Mouse (Mus musculus) lung, postnatal 0 days (tissue): ENCODE measurements at regions not wholly inside any gene's neighbourhood (a gene's known extent, or its start where the extent isn't known, plus 50 kb on each side); places are given as distances from the start of the nearest gene placed in this dataset.

Experiments
- ATAC-seq: fragments of 200-750 bp; cut with Nextera tagmentation; 2 replicates; pipeline ENCODE4 v1.8.0; 2017; ENCODE audit warnings: moderate library complexity
- DNase-seq: peaks from one replicate; pipeline ENCODE4 v3.0.0-alpha.2; 2016; ENCODE audit warnings: low spot score
- H3K27ac ChIP-seq: fragments of 300-500 bp; sonication (generic); 2 replicates; pipeline ENCODE4 v1.5.1; 2014; ENCODE audit warnings: antibody characterized with exemption, mild to moderate bottlenecking, low read length, mixed read lengths
- H3K27me3 ChIP-seq: fragments of 300-500 bp; sonication (generic); replicated peaks from 2 replicates; pipeline ENCODE4 v1.6.1; 2014; ENCODE audit warnings: low read length, mixed read lengths; ENCODE audit not compliant: insufficient read depth
- H3K36me3 ChIP-seq: fragments of 300-500 bp; sonication (generic); 2 replicates; pipeline ENCODE4 v1.6.1; 2014; ENCODE audit warnings: low read length, mixed read lengths; ENCODE audit not compliant: insufficient read depth
- H3K4me1 ChIP-seq: fragments of 300-500 bp; sonication (generic); 2 replicates; pipeline ENCODE4 v1.6.1; 2014; ENCODE audit warnings: antibody characterized with exemption, low read depth, low read length, mixed read lengths; ENCODE audit not compliant: insufficient read depth
- H3K4me2 ChIP-seq: fragments of 300-500 bp; sonication (generic); replicated peaks from 2 replicates; pipeline ENCODE4 v1.6.1; 2014; ENCODE audit warnings: low read depth, mild to moderate bottlenecking, low read length, moderate library complexity, mixed read lengths
- H3K4me3 ChIP-seq: fragments of 300-500 bp; sonication (generic); 2 replicates; pipeline ENCODE4 v1.5.1; 2014; ENCODE audit warnings: low read depth, low read length
- H3K9ac ChIP-seq: fragments of 300-500 bp; sonication (generic); replicated peaks from 2 replicates; pipeline ENCODE4 v1.6.1; 2014; ENCODE audit warnings: low read depth, mild to moderate bottlenecking
- H3K9me3 ChIP-seq: fragments of 300-500 bp; sonication (generic); 2 replicates; pipeline ENCODE4 v1.6.1; 2016; ENCODE audit warnings: low read length, mixed read lengths
- CTCF ChIP-seq: IDR thresholded peaks from 2 replicates; pipeline ENCODE4 v1.5.1; 2016; ENCODE audit warnings: antibody characterized with exemption, mild to moderate bottlenecking
- EP300 ChIP-seq: IDR thresholded peaks from 2 replicates; pipeline ENCODE4 v1.6.1; 2016; ENCODE audit warnings: antibody characterized with exemption, mild to moderate bottlenecking, control low read depth
- WGBS: fragments of 180-500 bp; shearing (Covaris S2); extraction: QIAGEN DNeasy Blood & Tissue Kit; methylation state at CpG from one replicate; pipeline ENCODE4 v1.1.7; 2014; 5-methylcytosine and 5-hydroxymethylcytosine counted together

- no peaks in the 10 kb centered on the region for H3K9me3 ChIP-seq
- H3K4me2 ChIP-seq = no peak overlapping the region
- no peak overlapping the region for H3K4me3 ChIP-seq
- no peak overlapping the region for H3K9ac ChIP-seq
- WGBS = 89% methylated on average over 12 of the region's 12 CpGs
- no peak overlapping the region for H3K27ac ChIP-seq
- 0 out of 2 replicates have a peak, but pooled peaks cover 3% of the 10 kb centered on the region for H3K4me1 ChIP-seq
- no peak for TF ChIP-seq EP300
- TF ChIP-seq CTCF = no peak
- DNase-seq = no peak
- no peak for ATAC-seq
- no peaks in the 10 kb centered on the region for H3K27me3 ChIP-seq
- no peaks in the 10 kb centered on the region for H3K36me3 ChIP-seq
Measured at GRCm38 (mm10) chr1:137587481-137588228, 587.9 kb downstream of the Ptprc start.

- Histone ChIP-seq H3K4me2 (no peak overlapping the region), H3K9me3 (no peaks in the 10 kb centered on the region), H3K36me3 (no peaks in the 10 kb centered on the region), H3K4me1 (0 out of 2 replicates have a peak, but pooled peaks cover 3% of the 10 kb centered on the region), H3K9ac (no peak overlapping the region), H3K4me3 (no peak overlapping the region), H3K27ac (no peak overlapping the region), H3K27me3 (no peaks in the 10 kb centered on the region)
- ATAC-seq = no peak
- no peak for DNase-seq
- 83% methylated on average over 6 of the region's 6 CpGs for WGBS
- no peak for TF ChIP-seq CTCF
- no peak for TF ChIP-seq EP300
Measured at GRCm38 (mm10) chr1:137584696-137585095, 590.8 kb downstream of the Ptprc start.

- no peaks in the 10 kb centered on the region for H3K9me3 ChIP-seq
- 0 out of 2 replicates have a peak, but pooled peaks cover 3% of the 10 kb centered on the region for H3K4me1 ChIP-seq
- H3K9ac ChIP-seq = no peak overlapping the region
- H3K36me3 ChIP-seq = no peaks in the 10 kb centered on the region
- no peak overlapping the region for H3K27ac ChIP-seq
- no peaks in the 10 kb centered on the region for H3K27me3 ChIP-seq
- TF ChIP-seq EP300 = no peak
- no peak for TF ChIP-seq CTCF
- no peak overlapping the region for H3K4me2 ChIP-seq
- ATAC-seq = no peak
- WGBS = 84% methylated on average over 13 of the region's 13 CpGs
- H3K4me3 ChIP-seq = no peak overlapping the region
- no peak for DNase-seq
Measured at GRCm38 (mm10) chr1:137584104-137584675, 591.3 kb downstream of the Ptprc start.

- DNase-seq = no peak
- Histone ChIP-seq H3K4me2 (no peak overlapping the region), H3K27ac (no peak overlapping the region), H3K27me3 (no peaks in the 10 kb centered on the region), H3K9ac (no peak overlapping the region), H3K4me1 (no peaks in the 10 kb centered on the region), H3K9me3 (no peaks in the 10 kb centered on the region), H3K4me3 (no peak overlapping the region), H3K36me3 (no peaks in the 10 kb centered on the region)
- TF ChIP-seq CTCF (no peak), EP300 (no peak)
- no peak for ATAC-seq
- 74% methylated on average over 1 of the region's 1 CpGs for WGBS
Measured at GRCm38 (mm10) chr1:137577639-137578038, 597.9 kb downstream of the Ptprc start.

- Histone ChIP-seq H3K9ac (no peak overlapping the region), H3K27me3 (no peaks in the 10 kb centered on the region), H3K4me2 (no peak overlapping the region), H3K27ac (no peak overlapping the region), H3K9me3 (no peaks in the 10 kb centered on the region), H3K36me3 (no peaks in the 10 kb centered on the region), H3K4me3 (no peak overlapping the region), H3K4me1 (no peaks in the 10 kb centered on the region)
- DNase-seq (peak; percentile 21), ATAC-seq (no peak; the same call in 1 of the 2 replicates)
- 58% methylated on average over 9 of the region's 9 CpGs for WGBS
- TF ChIP-seq CTCF = no peak
- no peak for TF ChIP-seq EP300
Measured at GRCm38 (mm10) chr1:137576174-137576573, 599.3 kb downstream of the Ptprc start.

GRCm38 (mm10) chr1:137575380-137575779 is 600.1 kb downstream of the Ptprc start:
- Histone ChIP-seq H3K36me3 (no peaks in the 10 kb centered on the region), H3K4me2 (no peak overlapping the region), H3K27ac (no peak overlapping the region), H3K4me3 (no peak overlapping the region), H3K9ac (no peak overlapping the region), H3K27me3 (no peaks in the 10 kb centered on the region), H3K9me3 (no peaks in the 10 kb centered on the region), H3K4me1 (no peaks in the 10 kb centered on the region)
- DNase-seq (no peak), ATAC-seq (no peak)
- TF ChIP-seq CTCF (no peak), EP300 (no peak)
